Mouse (Mus musculus): ENCODE measurements around the gene Gusb. TPM values are rescaled to one million over a fixed set of nuclear protein-coding genes. Genes with fewer than 3 reads are reported as not detected.

Gusb gene
- polyA plus RNA-seq, 1 experiment from 2014 or later = 45.6 TPM

DNA sequence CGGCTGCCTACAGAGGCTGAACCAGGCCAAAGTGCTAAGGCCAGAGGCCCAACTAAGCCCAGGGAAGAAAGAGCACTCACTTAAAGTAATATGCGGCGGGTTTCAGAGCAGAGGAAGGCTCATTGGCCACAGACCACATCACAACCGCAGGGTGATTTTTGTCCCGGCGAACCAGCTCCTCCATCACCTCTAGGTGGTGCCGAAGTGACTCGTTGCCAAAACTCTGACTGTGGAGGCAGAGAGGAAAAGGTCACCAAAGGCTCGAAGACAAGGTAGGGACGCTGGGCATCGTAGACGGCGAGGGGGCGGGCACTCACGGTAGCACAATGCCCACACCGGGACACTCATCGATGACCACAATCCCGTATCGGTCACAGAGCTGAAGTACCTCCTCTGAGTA lies 5.1 kb downstream of the Gusb start:
- ATAC-seq (ENCODE audit: insufficient number of reproducible peaks, low FRiP score, low TSS enrichment, low read depth) = no peak
- H3K4me3 ChIP-seq = no peak overlapping the region
- WGBS = 75% methylated on average over 19 of the region's 19 CpGs

DNA sequence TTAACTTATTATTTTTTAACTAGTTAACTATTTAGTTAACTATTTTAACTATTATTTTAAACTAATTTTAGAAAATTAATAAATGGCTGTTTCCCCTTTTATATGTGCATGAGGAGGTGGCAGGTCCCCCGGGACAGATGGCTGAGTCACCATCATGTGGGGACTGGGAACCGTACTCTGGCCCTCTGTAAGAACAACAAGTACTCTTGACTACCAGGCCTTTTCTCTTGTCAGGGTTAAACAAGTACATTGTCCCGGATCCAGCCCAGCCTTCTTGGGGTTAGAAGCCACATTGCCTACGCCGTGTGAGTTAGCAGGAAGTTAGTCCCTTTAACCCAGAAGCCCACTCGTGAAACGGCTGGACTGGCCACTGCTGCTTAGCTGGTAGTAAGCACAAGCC lies 7.9 kb downstream of the Gusb start:
- no peaks in the 10 kb centered on the region for H3K4me1 ChIP-seq
- no peak overlapping the region for H3K4me2 ChIP-seq
- 86% methylated on average over 7 of the region's 7 CpGs for WGBS
- peaks cover 15% of the 10 kb centered on the region for H3K36me3 ChIP-seq
- H3K9ac ChIP-seq = no peak overlapping the region
- no peak overlapping the region for H3K4me3 ChIP-seq
- no peak overlapping the region for H3K27ac ChIP-seq
- ATAC-seq (ENCODE audit: insufficient number of reproducible peaks, low FRiP score, low TSS enrichment, low read depth) = no peak
- no peaks in the 10 kb centered on the region for H3K9me3 ChIP-seq
- no peaks in the 10 kb centered on the region for H3K27me3 ChIP-seq

More for the DNA sequence above, 5.1 kb downstream of the Gusb start:
- Histone ChIP-seq H3K27ac (no peak overlapping the region), H3K9me3 (no peaks in the 10 kb centered on the region), H3K27me3 (no peaks in the 10 kb centered on the region), H3K36me3 (0 out of 2 replicates have a peak, but pooled peaks cover 7% of the 10 kb centered on the region), H3K4me2 (no peak overlapping the region), H3K4me1 (peaks cover 15% of the 10 kb centered on the region), H3K9ac (no peak overlapping the region)

DNA sequence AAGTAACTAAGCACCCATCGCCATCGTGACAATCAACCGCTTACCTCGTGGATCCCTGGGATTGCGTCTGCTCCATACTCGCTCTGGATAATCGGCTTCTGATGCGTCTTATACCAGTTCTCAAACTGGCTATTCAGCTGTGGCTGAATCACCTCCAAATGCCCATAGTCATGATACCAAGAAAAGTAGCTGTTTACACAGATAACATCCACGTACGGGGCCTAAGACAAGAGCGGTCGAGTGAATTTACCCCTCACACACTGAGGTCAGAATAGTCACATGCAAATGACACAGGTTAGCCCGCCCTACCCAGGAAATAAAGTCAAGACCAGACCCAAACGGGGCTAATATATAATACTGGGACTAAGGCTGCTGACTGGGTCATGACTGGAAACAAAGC lies 9.5 kb downstream of the Gusb start:
- no peak overlapping the region for H3K27ac ChIP-seq
- peaks cover 17% of the 10 kb centered on the region for H3K36me3 ChIP-seq
- H3K4me1 ChIP-seq = no peaks in the 10 kb centered on the region
- no peak overlapping the region for H3K4me3 ChIP-seq
- no peaks in the 10 kb centered on the region for H3K27me3 ChIP-seq
- no peak for ATAC-seq (ENCODE audit: insufficient number of reproducible peaks, low FRiP score, low TSS enrichment, low read depth)
- no peak overlapping the region for H3K4me2 ChIP-seq
- 92% methylated on average over 14 of the region's 14 CpGs for WGBS
- no peak overlapping the region for H3K9ac ChIP-seq
- H3K9me3 ChIP-seq = no peaks in the 10 kb centered on the region

DNA sequence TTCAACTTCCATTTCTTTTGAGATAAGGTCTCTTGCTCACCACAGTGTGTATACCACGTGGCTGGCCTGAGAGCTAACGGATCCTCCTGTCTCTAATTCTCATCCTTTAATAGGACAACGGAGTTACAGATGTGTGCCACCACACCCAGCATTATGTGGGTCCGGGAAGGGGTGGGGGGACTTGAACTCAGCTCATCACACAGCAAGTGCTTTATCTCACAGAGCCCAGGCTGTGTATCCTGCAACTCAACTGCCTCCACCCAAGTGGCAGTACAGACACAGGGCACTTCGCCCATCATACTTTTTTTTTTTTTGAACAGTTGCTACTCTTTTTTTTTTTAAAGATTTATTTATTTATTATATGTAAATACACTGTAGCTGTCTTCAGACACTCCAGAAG lies 11.0 kb downstream of the Gusb start:
- Histone ChIP-seq H3K4me1 (no peaks in the 10 kb centered on the region), H3K9ac (no peak overlapping the region), H3K27me3 (no peaks in the 10 kb centered on the region), H3K9me3 (no peaks in the 10 kb centered on the region), H3K4me2 (no peak overlapping the region), H3K27ac (no peak overlapping the region), H3K36me3 (peaks cover 20% of the 10 kb centered on the region), H3K4me3 (no peak overlapping the region)
- no peak for ATAC-seq (ENCODE audit: insufficient number of reproducible peaks, low FRiP score, low TSS enrichment, low read depth)
- WGBS = 94% methylated on average over 5 of the region's 5 CpGs

DNA sequence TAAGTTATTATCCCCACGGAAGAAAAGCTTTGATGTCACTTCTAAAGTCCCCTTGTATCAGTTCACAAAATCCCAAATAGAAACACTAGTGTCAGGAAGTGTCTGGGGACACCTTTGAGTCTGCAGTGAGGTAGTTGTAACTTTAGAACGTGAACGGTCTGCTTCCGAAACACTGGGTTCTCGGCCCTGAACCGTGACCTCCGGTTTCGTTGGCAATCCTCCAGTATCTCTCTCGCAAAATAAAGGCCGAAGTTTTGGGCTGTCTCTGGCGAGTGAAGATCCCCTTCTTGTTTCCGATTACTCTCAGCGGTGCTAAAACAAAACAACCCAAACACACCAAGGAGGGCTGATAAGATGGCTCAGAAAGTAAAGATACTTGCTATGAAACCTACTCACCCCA lies 13.5 kb downstream of the Gusb start:
- WGBS = 66% methylated on average over 13 of the region's 13 CpGs
- Histone ChIP-seq H3K27me3 (no peaks in the 10 kb centered on the region), H3K36me3 (peaks cover 25% of the 10 kb centered on the region), H3K9me3 (no peaks in the 10 kb centered on the region), H3K27ac (no peak overlapping the region), H3K4me3 (no peak overlapping the region), H3K9ac (no peak overlapping the region), H3K4me2 (no peak overlapping the region), H3K4me1 (no peaks in the 10 kb centered on the region)
- ATAC-seq (ENCODE audit: insufficient number of reproducible peaks, low FRiP score, low TSS enrichment, low read depth) = no peak

DNA sequence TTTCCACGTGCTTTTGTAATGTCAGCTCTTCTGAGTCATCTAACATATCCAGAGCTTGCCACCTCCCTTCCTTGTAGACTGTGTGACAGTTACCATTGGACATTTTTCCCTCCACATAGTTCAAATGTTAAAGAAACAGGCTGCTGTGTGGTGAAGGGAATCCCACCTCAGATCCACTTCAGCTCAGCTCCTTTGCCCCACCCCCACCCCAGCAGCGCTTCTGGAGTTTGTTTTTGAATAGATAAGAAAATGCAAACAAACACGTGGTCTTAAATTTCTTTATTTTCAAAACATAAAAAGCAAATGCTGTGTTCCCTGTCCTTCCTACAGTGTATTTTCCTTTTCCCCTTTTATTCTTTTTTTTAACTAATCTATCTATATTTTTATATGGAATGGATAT lies 22.6 kb downstream of the Gusb start:
- peaks cover 24% of the 10 kb centered on the region for H3K36me3 ChIP-seq
- H3K4me3 ChIP-seq = no peak overlapping the region
- no peaks in the 10 kb centered on the region for H3K4me1 ChIP-seq
- H3K27me3 ChIP-seq = no peaks in the 10 kb centered on the region
- no peak overlapping the region for H3K27ac ChIP-seq
- H3K4me2 ChIP-seq = no peak overlapping the region
- no peak overlapping the region for H3K9ac ChIP-seq
- no peak for ATAC-seq (ENCODE audit: insufficient number of reproducible peaks, low FRiP score, low TSS enrichment, low read depth)
- 74% methylated on average over 3 of the region's 3 CpGs for WGBS
- H3K9me3 ChIP-seq = no peaks in the 10 kb centered on the region

DNA sequence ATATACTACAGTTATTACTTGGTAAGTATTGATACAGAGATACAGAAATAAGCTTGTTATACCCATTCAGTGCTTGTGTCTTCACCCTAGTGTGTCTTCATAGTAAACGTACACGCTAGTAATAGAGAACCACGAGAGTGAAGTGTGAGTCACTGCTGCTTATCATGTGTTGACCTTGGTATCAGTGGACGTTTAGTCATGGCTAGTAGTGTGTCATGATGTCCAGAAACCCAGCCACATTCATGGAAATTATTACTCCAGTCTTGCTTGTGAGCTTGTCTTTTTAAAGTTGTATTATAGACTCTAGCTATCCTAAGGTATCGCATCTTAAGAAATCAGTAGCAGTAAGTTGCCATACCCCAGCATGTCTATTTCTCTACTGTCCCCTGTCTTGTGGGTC lies 24.2 kb downstream of the Gusb start:
- Histone ChIP-seq H3K4me3 (no peak overlapping the region), H3K36me3 (peaks cover 11% of the 10 kb centered on the region; the same call in 1 of the 2 replicates), H3K9ac (no peak overlapping the region), H3K9me3 (no peaks in the 10 kb centered on the region), H3K4me1 (no peaks in the 10 kb centered on the region), H3K27ac (no peak overlapping the region), H3K4me2 (no peak overlapping the region), H3K27me3 (no peaks in the 10 kb centered on the region)
- 85% methylated on average over 5 of the region's 5 CpGs for WGBS
- no peak for ATAC-seq (ENCODE audit: insufficient number of reproducible peaks, low FRiP score, low TSS enrichment, low read depth)

DNA sequence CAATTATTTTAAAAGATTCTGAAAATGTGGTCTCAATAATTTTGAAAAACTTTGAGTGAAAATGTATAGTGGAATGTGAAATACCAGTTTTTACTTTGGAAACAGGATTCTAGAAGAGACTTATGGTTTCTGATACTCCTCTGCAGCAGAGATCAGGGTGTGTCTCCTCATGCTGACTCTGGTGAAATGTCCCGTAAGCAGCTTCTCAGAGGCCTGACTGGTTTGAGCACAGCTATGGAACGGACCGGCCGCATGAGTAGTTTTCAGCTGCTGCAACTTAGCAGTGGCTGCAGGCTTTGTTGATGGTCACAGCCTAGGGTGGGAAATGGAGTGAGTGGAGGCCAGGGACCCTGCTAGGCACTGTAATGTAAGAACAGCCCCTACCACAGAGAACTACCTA lies 25.1 kb downstream of the Gusb start:
- Histone ChIP-seq H3K9ac (no peak overlapping the region), H3K36me3 (peaks cover 3% of the 10 kb centered on the region; the same call in 1 of the 2 replicates), H3K4me3 (no peak overlapping the region), H3K9me3 (no peaks in the 10 kb centered on the region), H3K4me1 (no peaks in the 10 kb centered on the region), H3K4me2 (no peak overlapping the region), H3K27me3 (no peaks in the 10 kb centered on the region), H3K27ac (no peak overlapping the region)
- no peak for ATAC-seq (ENCODE audit: insufficient number of reproducible peaks, low FRiP score, low TSS enrichment, low read depth)
- 80% methylated on average over 4 of the region's 4 CpGs for WGBS

DNA sequence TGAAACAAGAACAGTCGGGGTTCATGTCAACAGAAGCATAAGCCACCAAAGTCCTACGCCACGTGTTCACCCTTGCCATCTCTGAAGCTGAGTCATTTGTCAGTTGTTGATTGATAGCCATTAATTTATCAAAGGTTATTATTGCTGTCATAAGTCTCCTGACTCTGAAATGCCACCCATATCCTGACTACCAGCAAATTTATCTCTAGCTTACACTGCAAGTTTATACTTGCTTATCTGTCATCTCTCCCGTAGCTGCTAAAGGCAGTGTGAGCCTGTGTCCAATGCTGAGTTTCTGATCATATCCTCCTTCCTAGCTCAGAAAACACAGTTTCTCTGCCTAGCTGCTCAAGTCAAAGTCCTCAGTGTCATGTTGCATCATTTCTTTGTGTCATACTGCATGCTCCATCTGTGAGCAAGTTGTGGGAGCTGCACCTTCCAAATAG lies 28.0 kb downstream of the Gusb start:
- no peaks in the 10 kb centered on the region for H3K27me3 ChIP-seq
- WGBS = 72% methylated on average over 4 of the region's 4 CpGs
- H3K9me3 ChIP-seq = no peaks in the 10 kb centered on the region
- no peak overlapping the region for H3K9ac ChIP-seq
- no peak for ATAC-seq (ENCODE audit: insufficient number of reproducible peaks, low FRiP score, low TSS enrichment, low read depth)
- no peak overlapping the region for H3K4me3 ChIP-seq
- no peak overlapping the region for H3K4me2 ChIP-seq
- H3K4me1 ChIP-seq = no peaks in the 10 kb centered on the region
- H3K36me3 ChIP-seq = peaks cover 11% of the 10 kb centered on the region; the same call in 1 of the 2 replicates
- H3K27ac ChIP-seq = no peak overlapping the region

DNA sequence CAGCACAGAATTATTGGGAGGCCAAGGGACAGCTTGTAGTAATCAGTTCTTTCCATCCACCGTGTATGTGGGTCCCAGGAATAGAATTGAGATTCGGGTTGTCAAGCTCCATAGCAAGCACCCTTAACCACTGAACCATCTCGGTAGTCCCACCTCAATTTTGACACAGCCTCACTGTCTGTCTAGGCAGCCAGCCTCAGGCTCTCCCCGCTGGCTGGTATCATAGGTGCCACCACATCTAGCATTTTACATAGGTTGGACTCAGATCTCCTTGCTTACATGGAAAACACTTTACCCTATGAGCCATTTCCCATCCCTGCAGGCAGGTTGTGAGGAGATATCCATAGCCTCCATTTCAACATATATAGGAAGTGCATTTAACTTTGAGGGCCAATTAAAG lies 28.5 kb downstream of the Gusb start:
- no peak overlapping the region for H3K4me2 ChIP-seq
- WGBS = 87% methylated on average over 4 of the region's 4 CpGs
- no peak overlapping the region for H3K4me3 ChIP-seq
- H3K27ac ChIP-seq = no peak overlapping the region
- peaks cover 8% of the 10 kb centered on the region; the same call in 1 of the 2 replicates for H3K36me3 ChIP-seq
- no peak for ATAC-seq (ENCODE audit: insufficient number of reproducible peaks, low FRiP score, low TSS enrichment, low read depth)
- no peak overlapping the region for H3K9ac ChIP-seq
- H3K9me3 ChIP-seq = no peaks in the 10 kb centered on the region
- H3K27me3 ChIP-seq = no peaks in the 10 kb centered on the region
- H3K4me1 ChIP-seq = no peaks in the 10 kb centered on the region

DNA sequence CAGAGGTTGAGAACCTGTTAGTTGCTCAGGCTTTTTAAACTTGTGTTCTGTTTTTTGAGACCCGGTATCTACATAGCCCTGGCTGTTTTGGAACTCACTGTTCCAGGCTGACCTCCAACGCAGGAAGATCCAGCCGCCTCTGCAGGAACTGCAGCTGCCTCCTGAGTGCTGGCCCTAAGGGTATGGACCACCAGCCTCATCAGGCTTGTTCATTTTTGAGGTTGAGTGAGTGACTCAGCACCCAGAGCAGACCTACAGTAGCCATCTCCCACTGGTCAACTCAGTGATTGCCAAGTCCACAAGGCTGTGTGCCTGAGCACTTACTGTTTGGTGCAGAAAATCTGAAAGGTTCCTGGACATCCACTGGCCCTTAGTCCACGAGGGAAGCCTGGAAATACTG lies 31.4 kb downstream of the Gusb start:
- ATAC-seq (ENCODE audit: insufficient number of reproducible peaks, low FRiP score, low TSS enrichment, low read depth) = no peak
- H3K27me3 ChIP-seq = no peaks in the 10 kb centered on the region
- no peak overlapping the region for H3K9ac ChIP-seq
- H3K27ac ChIP-seq = no peak overlapping the region
- H3K9me3 ChIP-seq = no peaks in the 10 kb centered on the region
- no peaks in the 10 kb centered on the region for H3K4me1 ChIP-seq
- H3K36me3 ChIP-seq = peaks cover 8% of the 10 kb centered on the region; the same call in 1 of the 2 replicates
- H3K4me3 ChIP-seq = no peak overlapping the region
- 77% methylated on average over 4 of the region's 4 CpGs for WGBS
- no peak overlapping the region for H3K4me2 ChIP-seq

DNA sequence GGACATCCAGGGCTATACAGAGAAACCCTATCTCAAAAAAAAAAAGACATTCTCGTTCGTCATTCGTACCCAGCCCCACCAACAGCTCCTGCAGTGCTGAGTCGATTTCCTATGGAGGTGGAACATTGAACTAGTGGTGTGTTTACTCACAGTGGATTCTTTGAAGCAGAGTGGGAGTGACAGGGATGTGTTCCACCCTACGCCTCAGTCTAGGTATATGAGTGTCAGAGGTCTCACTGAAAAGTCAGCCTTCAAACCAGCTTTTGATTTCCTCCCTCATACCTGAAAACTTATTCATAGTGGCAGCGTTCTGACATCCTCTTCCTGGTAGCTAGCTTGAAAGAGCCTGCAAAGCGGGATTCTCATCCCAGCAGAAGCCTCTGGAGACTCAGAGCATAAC lies 34.4 kb downstream of the Gusb start:
- Histone ChIP-seq H3K36me3 (peaks cover 8% of the 10 kb centered on the region; the same call in 1 of the 2 replicates), H3K27ac (no peak overlapping the region), H3K4me3 (no peak overlapping the region), H3K4me2 (no peak overlapping the region), H3K9me3 (no peaks in the 10 kb centered on the region), H3K4me1 (no peaks in the 10 kb centered on the region), H3K9ac (no peak overlapping the region), H3K27me3 (no peaks in the 10 kb centered on the region)
- 83% methylated on average over 7 of the region's 7 CpGs for WGBS
- no peak for ATAC-seq (ENCODE audit: insufficient number of reproducible peaks, low FRiP score, low TSS enrichment, low read depth)

DNA sequence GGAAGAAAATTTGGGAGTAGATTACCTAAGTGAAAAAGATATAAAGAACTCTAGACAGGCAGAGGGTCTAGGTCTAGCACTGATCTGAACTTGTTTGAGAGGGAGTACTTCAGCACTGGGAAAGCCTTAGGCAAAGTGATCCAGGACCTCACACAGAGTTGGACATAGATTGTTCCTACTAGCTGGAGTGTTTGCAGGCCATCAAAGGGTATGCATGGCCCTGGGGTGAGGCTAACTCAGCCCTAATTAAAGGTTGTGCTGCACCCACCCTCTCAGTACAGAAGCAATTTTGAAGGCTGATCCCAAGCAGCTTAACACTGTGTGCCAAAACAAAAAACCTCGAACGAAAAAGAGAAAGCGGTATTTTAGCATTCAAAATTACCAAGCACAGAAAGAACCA lies 36.4 kb downstream of the Gusb start:
- H3K27ac ChIP-seq = no peak overlapping the region
- no peak for ATAC-seq (ENCODE audit: insufficient number of reproducible peaks, low FRiP score, low TSS enrichment, low read depth)
- no peaks in the 10 kb centered on the region for H3K9me3 ChIP-seq
- no peak overlapping the region for H3K4me2 ChIP-seq
- H3K9ac ChIP-seq = no peak overlapping the region
- no peaks in the 10 kb centered on the region for H3K4me1 ChIP-seq
- H3K36me3 ChIP-seq = peaks cover 1% of the 10 kb centered on the region; the same call in 1 of the 2 replicates
- WGBS = 72% methylated on average over 3 of the region's 3 CpGs
- no peaks in the 10 kb centered on the region for H3K27me3 ChIP-seq
- H3K4me3 ChIP-seq = no peak overlapping the region
